Mouse (Mus musculus) erythroblast, adult 5-6 weeks (primary cell): ENCODE data around the gene Mettl3. TPM values are rescaled to one million over a fixed set of nuclear protein-coding genes. Genes with fewer than 3 reads are reported as not detected.
"Not testable (repeated sequence)": the region's sequence is repeated elsewhere in the genome, so short reads cannot be mapped to it uniquely, and the experiment has no call there.

Experiments
- ATAC-seq: replicated peaks from 2 replicates; pipeline ENCODE4 v1.8.0; 2016; ENCODE audit warnings: moderate number of reproducible peaks, mild to moderate bottlenecking, moderate TSS enrichment, inconsistent platforms; ENCODE audit not compliant: poor library complexity, low FRiP score, severe bottlenecking
- total RNA-seq, 2 experiments: library from RNA; stranded (forward) in 1 of 2; stranded (reverse) in 1 of 2; fragments of 150-400 nt in 1 of 2; fragments of 200-764, 138-1000 nt in 1 of 2; gene quantifications; 2 replicates each; pipeline versions ENCODE4 v1.2.3 to v1.2.4; 2015 to 2017; ENCODE audit warnings: low replicate concordance in 2 of 2

The Mettl3 gene
- total RNA-seq, 2 experiments from 2014 or later, result 6.7 to 7.2 TPM

DNA sequence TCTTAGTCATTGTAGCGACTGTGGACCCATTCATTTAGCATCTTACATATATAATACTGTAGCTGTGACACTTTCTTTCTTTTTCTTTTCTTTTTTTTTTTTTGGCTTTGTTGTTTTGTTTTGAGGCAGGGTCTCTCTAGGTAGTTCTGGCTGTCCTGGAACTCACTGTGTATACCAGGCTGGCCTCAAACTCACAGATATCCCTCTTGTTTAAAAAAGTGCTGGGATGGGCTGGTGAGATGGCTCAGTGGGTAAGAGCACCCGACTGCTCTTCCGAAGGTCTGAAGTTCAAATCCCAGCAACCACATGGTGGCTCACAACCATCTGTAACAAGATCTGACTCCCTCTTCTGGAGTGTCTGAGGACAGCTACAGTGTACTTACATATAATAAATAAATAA lies 1.4 kb downstream of the Mettl3 start:
- ATAC-seq, result not testable (repeated sequence)

DNA sequence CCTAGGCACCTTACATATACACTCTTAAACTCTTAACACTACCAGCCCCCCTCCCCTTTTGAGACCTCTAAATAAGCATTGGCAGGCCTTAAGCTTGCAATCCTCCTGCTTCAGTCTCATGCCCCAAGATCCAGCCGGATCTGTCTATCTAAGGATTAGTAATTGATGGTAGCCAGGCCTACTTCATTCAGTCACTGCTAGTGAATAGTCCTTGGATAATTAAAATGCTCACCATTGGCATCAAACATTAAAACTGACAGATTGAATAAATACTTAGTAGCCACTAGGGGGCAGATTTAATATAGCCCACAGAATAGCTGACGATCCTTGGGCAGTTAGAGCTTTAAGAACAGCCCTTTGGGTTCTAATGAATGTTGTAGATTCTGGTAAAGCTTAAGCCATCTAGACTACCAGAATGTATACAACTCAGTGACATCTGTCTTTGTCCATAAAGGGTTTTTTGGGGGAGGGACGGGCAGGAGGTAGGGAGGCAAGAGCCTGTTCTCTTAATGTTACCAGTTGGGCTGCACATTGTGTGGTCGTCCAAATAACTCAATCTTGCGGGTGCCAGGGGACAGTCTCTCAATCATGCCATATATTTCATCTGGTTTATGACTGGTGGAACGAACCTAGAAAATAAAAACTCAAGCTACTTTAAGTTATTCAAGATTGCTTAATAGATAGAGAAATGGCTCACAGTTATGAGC lies 9.2 kb downstream of the Mettl3 start:
- peak; percentile 79 for ATAC-seq

GRCm38 (mm10) chr14:52284191-52284590 lies 20.7 kb downstream of the Mettl3 start:
- no peak for ATAC-seq

DNA sequence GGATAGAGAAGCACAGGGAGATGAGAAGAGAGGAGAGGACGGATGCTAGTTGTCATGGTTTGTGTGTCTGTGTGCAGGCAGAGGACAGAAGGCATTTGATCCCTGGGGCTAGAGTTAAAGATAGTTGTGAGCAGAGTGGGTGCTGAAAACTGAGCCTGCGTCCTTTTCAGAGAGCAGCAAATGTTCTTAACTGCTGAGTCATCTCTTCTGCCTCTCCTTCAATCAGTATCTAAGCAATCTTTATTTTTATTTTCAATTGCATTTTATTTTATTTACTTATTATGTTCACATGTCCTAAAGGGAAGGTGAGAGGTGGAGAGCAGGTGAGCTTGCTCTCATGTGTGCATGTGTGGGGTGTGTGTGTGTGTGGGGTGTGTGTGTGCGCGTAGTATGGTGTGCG lies 21.3 kb downstream of the Mettl3 start:
- no peak for ATAC-seq

- peak; percentile 18; the same call in 1 of the 2 replicates for ATAC-seq
These were observed 25.2 kb downstream of the Mettl3 start for GRCm38 (mm10) chr14:52279747-52280120.

DNA sequence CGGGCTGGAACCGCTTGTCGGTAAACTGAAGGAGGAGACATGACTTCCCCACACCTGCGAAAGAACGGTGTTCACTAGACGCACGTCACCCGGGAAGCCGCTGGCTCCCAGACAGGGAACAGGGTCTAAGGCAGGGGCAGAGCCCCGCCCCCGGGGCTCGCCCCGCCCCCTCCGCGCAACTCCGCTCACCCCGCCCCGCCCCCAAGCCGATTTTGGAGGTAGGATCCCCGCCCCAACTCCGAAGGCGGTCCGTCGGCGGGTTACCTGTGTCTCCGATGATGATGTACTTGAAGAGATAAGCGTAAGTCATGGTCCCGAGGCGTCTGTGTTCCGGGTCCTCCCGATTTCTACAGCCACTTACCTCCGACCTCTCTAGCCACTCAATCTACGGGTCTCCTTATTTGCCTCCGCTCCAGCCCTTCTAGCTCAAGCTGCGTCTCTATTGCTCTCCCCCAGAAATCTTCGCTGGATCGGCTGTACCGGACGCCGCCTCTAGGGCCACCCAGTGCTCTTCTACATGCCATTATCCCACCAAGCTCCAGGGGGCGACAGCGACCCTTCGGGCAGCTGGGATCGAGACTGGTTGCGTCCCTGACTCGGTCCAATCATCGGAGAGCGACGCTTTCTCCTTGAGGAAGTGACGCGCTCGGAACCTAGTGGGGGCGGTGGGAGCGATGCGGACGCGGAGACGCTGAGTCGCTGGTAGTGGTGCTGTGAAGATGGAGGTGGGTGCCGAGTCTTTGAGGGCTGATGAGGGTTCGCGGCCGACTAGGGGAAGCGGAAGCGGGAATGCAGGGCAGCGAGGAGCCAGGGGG lies 25.8 kb downstream of the Mettl3 start, which contains the start of the genes Tox4 and Rab2b:
TSS of gene Tox4 (plus strand) at position 215 of the 815 bp plus-strand sequence.
TSS of gene Rab2b (minus strand) at position 614 of the 815 bp plus-strand sequence.
- peak; percentile 94 for ATAC-seq

DNA sequence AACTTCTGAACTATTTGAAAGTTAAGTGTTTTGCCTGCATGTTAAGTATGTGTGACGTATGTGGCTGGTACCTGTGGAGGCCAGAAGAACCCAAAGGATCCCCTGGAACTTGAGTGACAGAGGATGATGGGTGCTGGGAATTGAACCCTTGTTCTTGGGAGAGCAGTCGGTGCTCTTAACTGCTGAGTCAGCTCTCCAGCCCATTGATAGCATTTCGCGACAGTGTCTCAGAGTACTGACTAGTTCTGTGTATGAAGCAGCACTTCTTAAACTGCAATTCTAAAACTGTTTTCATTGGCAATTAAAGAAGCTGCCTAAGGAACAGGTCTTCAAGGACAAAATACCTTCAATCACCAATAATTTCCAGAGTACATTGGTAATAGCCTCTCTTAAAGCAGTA lies 27.7 kb downstream of the Mettl3 start:
- ATAC-seq, result no peak

DNA sequence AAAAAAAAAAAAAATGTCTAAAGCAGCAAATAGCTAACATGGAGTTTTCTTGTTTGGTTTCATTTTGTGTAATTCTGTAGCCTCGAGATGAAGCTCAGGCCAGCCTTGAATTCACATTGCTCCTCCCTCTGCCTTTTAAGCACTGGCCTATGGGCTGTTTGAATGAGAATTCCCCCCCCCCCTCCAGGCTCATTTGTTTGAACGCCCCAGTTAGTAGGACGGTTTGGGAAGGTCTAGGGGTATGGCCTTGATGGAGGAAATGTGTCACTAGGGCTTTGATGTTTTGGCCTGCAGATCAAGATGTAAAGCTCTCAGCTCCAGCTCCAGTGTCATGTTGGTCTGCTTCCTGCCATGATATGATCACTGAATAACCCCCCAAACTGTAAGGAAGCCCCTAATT lies 32.1 kb downstream of the Mettl3 start:
- ATAC-seq, result no peak

- ATAC-seq, result peak; percentile 98
These were observed 47.3 kb downstream of the Mettl3 start, which contains the start of gene Chd8 for GRCm38 (mm10) chr14:52257484-52258213. Gene Chd8 (minus strand): TSS chr14:52257780.

- 0 out of 2 replicates have a peak, but pooled peaks have one; percentile 29 for ATAC-seq
These were observed 48.4 kb downstream of the Mettl3 start for GRCm38 (mm10) chr14:52256311-52257175.

DNA sequence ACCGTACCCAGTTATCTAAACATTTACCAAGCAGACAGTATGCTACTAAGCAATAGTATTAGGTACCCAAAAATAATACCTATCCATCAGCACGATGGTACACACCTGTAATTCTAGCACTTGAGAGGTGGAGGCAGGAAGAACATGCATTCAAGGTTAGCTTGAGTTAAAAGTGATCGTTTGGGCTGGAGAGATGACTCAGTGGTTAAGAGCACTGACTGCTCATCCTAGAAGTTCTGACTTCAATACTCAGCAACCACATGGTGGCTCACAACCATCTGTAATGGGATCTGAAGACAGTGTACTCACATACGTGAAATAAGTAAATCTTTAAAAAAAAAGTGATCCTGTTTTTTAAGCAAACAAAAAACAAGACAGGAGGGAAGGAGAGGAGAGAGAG lies 58.8 kb downstream of the Mettl3 start:
- no peak for ATAC-seq

Other genes starting within 250 kb of the Mettl3 start
- gene Hnrnpc, start 201.1 kb downstream of the Mettl3 start, total RNA-seq (2015; ENCODE audit: low replicate concordance), result 143 and 152 TPM in 2 replicates
- gene Hnrnpc, start 201.1 kb downstream of the Mettl3 start, total RNA-seq (2017; ENCODE audit: low replicate concordance), result 197 and 275 TPM in 2 replicates
- 1.3 TPM in 1 of 2 replicates, not detected in the other for gene Rpgrip1, start 194.4 kb downstream of the Mettl3 start, total RNA-seq (2015; ENCODE audit: low replicate concordance)
- gene Rpgrip1, start 194.4 kb downstream of the Mettl3 start, total RNA-seq (2017; ENCODE audit: low replicate concordance), result 3.2 and 4.6 TPM in 2 replicates
- 30.0 and 32.0 TPM in 2 replicates for gene Supt16, start 107.7 kb downstream of the Mettl3 start, total RNA-seq (2015; ENCODE audit: low replicate concordance)
- 76.2 and 103 TPM in 2 replicates for gene Supt16, start 107.7 kb downstream of the Mettl3 start, total RNA-seq (2017; ENCODE audit: low replicate concordance)
- 21.1 and 51.1 TPM in 2 replicates for gene Chd8, start 47.3 kb downstream of the Mettl3 start, total RNA-seq (2015; ENCODE audit: low replicate concordance)
- gene Chd8, start 47.3 kb downstream of the Mettl3 start, total RNA-seq (2017; ENCODE audit: low replicate concordance), result 22.7 and 42.8 TPM in 2 replicates
- gene Tox4, start 26.0 kb downstream of the Mettl3 start, total RNA-seq (2015; ENCODE audit: low replicate concordance), result 16.3 and 16.9 TPM in 2 replicates
- 11.3 and 16.0 TPM in 2 replicates for gene Tox4, start 26.0 kb downstream of the Mettl3 start, total RNA-seq (2017; ENCODE audit: low replicate concordance)
- 6.7 and 10.8 TPM in 2 replicates for gene Rab2b, start 25.6 kb downstream of the Mettl3 start, total RNA-seq (2015; ENCODE audit: low replicate concordance)
- 1.3 and 4.3 TPM in 2 replicates for gene Rab2b, start 25.6 kb downstream of the Mettl3 start, total RNA-seq (2017; ENCODE audit: low replicate concordance)
- not detected in 2 replicates for gene Sall2, start 23.6 kb upstream of the Mettl3 start, total RNA-seq (2015; ENCODE audit: low replicate concordance)
- gene Sall2, start 23.6 kb upstream of the Mettl3 start, total RNA-seq (2017; ENCODE audit: low replicate concordance), result 0.26 TPM in 1 of 2 replicates, not detected in the other
- not detected in 2 replicates for gene Olfr1513, start 51.3 kb upstream of the Mettl3 start, total RNA-seq (2015; ENCODE audit: low replicate concordance)
- not detected in 2 replicates for gene Olfr1513, start 51.3 kb upstream of the Mettl3 start, total RNA-seq (2017; ENCODE audit: low replicate concordance)
- not detected in 2 replicates for gene Olfr1512, start 74.0 kb upstream of the Mettl3 start, total RNA-seq (2015; ENCODE audit: low replicate concordance)
- not detected in 2 replicates for gene Olfr1512, start 74.0 kb upstream of the Mettl3 start, total RNA-seq (2017; ENCODE audit: low replicate concordance)
- gene Olfr1511, start 92.3 kb upstream of the Mettl3 start, total RNA-seq (2015; ENCODE audit: low replicate concordance), result not detected in 2 replicates
- gene Olfr1511, start 92.3 kb upstream of the Mettl3 start, total RNA-seq (2017; ENCODE audit: low replicate concordance), result not detected in 2 replicates
- gene Olfr1510, start 109.2 kb upstream of the Mettl3 start, total RNA-seq (2015; ENCODE audit: low replicate concordance), result not detected in 2 replicates
- gene Olfr1510, start 109.2 kb upstream of the Mettl3 start, total RNA-seq (2017; ENCODE audit: low replicate concordance), result not detected in 2 replicates
- gene Olfr1509, start 137.9 kb upstream of the Mettl3 start, total RNA-seq (2015; ENCODE audit: low replicate concordance), result not detected in 2 replicates
- not detected in 2 replicates for gene Olfr1509, start 137.9 kb upstream of the Mettl3 start, total RNA-seq (2017; ENCODE audit: low replicate concordance)
- gene Olfr1508, start 162.4 kb upstream of the Mettl3 start, total RNA-seq (2015; ENCODE audit: low replicate concordance), result not detected in 2 replicates
- gene Olfr1508, start 162.4 kb upstream of the Mettl3 start, total RNA-seq (2017; ENCODE audit: low replicate concordance), result not detected in 2 replicates
- not detected in 2 replicates for gene Olfr1507, start 190.6 kb upstream of the Mettl3 start, total RNA-seq (2015; ENCODE audit: low replicate concordance)
- gene Olfr1507, start 190.6 kb upstream of the Mettl3 start, total RNA-seq (2017; ENCODE audit: low replicate concordance), result not detected in 2 replicates